Mouse (Mus musculus) T-cell, adult 2 months (primary cell): ENCODE results near the gene Ybey.

Experiments used
- DNase-seq: peaks from one replicate; pipeline ENCODE4 v3.0.0; 2022; ENCODE audit warnings: low spot score

The Ybey gene

DNA sequence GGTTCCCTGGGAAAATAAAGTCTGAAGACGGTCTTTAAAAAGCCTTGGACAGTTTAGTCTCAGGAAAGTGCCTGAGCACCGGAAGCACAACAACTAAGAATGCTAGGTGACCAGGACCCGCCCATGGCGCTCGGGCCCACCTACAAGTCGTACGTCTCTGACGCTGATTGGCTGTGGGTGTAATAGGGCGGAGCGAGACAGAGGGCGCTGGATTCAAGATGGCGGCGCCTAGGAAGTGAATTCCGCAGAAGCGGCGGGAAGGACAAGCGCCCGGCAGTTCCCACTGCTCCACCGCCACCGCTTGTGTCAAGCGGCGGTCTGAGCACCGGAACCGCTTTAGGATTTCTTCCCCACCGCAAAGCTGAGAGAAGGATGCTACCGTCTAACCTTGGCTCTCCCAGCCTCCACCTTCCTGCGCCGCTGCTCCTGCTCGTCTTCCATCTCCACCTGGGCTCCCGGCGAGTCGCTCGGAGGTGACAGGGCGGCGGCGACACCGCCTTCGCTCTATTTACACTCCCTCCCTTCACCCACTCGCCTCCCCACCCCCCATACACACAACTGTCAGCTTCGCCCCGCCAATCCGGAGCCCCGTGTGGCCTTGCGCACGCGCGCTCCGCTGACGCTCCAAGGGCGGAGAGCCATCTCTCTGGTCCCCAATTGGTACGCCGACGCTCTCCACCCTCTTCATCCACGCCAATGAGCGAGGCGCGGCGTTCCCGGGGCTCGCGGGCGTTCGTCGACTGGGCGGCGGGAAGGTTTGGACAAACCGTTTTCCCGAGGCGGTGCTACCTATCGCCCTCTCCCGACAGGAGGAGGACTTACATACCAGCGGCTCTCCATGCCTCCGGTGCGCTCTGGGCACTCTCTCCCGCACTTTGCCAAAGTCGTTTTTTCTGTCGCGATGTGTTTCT is 26.5 kb downstream of the Ybey start, which contains the start of gene Pcnt:
Gene Pcnt (minus strand): TSS at position 609 of the 911 bp plus-strand sequence.
- DNase-seq, result peak; percentile 97

DNA sequence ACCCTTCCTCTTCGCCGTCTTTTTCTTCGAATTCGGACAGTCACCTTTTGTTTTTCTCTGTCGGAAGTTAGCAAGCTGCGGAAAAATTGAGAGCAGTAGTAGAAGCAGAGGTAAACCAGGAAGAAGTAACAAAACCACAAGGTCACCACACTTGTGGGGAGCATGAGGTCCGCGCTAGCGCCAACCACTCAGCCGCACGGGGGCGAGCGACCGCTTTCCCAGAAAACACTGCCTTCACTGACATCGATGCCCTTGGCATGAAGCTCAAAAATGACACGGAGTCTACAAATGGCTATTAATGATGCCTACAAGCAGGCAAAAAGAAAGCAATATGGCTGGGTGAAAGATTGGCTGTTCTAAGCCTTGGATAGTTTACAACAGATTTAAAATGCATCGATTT is 28.6 kb downstream of the Ybey start, which contains the start of gene AC141477.1:
Gene AC141477.1 (minus strand): TSS at position 164 of the 400 bp plus-strand sequence.
- DNase-seq, result no peak

DNA sequence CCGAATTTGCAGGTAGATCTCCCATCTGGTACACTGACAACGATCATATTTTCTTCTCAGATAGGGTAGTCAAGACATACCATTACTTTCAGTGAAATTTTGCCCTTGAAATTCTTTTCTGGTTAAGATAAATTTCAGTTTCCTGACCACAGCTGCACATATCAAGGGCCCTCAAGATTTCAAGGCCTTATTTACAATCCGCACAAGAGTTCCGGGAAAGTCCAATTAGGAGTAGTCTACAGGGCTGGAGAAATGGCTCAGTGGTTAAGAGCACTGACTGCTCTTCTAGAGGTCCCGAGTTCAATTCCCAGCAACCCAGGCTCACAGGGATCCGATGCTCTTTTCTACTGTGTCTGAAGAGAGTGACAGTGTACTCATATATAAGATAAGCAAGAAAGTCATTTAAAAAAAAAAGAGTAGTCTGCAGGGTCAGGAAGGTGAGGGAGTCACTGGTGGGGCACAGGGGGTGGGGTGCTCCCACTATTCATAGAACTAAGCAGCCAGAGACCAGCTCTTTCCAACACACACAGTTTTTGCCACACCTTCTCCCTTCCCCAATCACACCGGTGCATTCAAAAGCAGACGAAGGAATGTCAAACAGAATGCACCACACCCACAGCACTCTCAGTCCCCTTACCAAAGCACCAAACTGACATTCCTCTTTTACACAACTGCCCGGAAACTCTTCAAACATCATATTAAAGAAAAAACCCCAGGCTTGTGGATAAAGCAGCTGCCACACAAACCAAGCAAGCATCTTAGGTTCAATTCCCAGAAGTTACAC is 29.6 kb downstream of the Ybey start:
- no peak for DNase-seq

DNA sequence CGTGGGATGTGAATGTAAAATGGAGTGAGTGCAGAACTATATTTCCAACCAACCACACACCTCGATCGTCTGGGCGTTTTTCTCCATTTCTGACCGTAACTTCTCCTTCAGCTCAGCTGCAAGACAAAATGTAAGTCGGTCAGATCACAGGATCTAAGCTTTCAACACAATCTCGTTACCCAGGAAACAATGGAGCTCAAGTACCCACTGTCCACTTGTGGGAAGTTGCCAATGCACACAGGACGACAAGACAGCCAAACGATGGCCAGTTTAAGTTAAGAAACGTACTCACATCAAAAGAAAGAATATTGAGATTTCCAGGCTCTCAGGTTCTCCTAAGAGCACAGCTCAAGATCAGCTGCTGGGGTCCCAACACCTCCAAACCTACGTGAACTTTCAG is 35.0 kb downstream of the Ybey start:
- DNase-seq, result no peak

DNA sequence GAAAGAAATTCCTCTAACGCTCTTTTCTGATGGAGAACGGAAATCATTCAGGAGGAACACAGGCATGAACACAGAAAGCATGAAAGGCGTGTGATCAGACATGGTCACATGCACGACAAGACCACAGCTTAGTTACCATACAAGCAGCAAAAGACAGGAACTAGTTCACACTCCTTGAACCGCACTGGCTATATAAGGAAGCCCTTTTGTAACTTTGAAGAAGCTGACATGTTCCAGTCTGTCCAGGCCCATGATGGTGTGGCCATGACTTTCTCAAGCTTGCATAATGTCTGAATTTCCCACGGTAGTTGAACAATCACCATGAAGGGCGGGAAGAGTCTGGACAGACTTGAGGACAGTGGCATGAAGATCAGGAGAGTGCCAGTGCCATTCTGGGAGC is 43.2 kb downstream of the Ybey start:
- no peak for DNase-seq

DNA sequence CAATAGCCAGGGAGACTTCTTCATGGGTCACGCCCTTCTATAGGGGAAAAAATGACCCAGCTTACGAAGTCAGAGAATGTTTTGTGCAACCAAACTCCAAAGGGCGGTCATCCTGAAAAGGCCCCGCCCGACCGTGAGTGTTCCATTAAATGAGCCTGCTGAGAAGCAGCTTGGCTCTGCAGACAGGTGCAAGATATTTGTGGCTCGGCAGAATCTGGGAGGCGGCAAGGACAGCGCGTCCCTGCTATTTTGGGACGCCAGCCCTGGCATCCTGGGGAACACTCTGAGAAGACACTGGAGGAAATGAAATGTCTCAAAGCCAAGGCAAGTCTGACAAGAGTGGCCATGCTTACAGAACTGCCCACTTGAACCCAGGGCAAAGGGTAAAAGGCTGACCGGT is 52.1 kb downstream of the Ybey start:
- DNase-seq, result no peak
